Mouse (Mus musculus) cerebellum, adult 11-12 months (tissue): ENCODE results near the gene Eif4b.

Experiments
- DNase-seq: peaks from one replicate; pipeline ENCODE4 v3.0.0; 2022

Gene Eif4b

DNA sequence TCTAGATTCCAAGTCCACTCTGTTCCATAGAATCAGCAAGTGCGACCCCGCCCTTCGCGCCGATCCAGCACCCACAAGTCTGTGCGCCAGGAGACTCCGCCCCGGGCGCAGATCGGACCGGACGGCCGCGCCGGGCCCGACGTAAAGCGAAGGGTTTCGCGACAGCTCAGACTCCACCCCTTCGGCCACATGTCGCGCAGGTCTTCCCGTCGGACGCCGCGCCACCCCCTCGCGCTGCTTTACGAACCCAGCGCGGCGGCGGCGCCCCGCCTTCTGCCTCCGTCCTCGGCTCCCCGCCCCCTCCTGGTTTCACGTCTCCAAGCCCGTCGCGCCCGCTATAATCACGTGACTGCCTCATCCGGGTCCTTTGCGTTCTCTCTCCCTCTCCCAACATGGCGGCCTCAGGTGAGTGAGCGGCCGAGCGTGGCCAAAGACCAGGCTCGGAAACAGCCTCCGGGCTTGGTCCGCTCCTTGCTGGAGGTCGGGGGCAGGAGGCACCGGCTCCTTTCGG lies at the start of gene Eif4b:
TSS of gene Eif4b (plus strand) at position 215 of the 511 bp plus-strand sequence.
- DNase-seq = peak; percentile 99

DNA sequence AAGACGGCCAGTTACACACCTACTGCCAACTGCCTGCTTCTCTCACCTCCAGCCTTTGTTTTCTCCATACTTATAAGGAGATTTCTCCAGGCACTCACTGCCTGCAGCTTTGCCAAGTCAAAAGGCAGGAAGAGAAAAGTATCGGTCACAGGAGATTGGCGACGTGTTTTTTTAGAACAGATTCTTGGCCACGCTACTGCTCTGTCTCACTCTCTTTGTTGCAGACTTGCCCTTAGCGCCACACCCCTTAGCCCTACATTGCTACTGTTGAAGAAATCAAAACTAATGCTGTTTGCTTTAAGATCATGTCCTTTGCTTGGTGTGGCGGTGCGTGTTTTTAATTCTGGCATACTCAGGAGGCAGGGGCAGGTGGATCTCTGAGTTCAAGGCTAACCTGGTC lies 49.7 kb upstream of the Eif4b start:
- no peak for DNase-seq

- no peak for DNase-seq
Measured at GRCm38 (mm10) chr15:102025136-102025872, 48.3 kb upstream of the Eif4b start.

- no peak for DNase-seq
Measured at GRCm38 (mm10) chr15:102026430-102026829, 47.1 kb upstream of the Eif4b start.

GRCm38 (mm10) chr15:102028040-102028439 lies 45.5 kb upstream of the Eif4b start, which contains the start of gene Krt18:
Gene Krt18, plus strand, starts transcription at chr15:102028180.
- no peak for DNase-seq

GRCm38 (mm10) chr15:102034121-102035053 lies 39.2 kb upstream of the Eif4b start:
- no peak for DNase-seq

GRCm38 (mm10) chr15:102040277-102040676 lies 33.3 kb upstream of the Eif4b start:
- no peak for DNase-seq

DNA sequence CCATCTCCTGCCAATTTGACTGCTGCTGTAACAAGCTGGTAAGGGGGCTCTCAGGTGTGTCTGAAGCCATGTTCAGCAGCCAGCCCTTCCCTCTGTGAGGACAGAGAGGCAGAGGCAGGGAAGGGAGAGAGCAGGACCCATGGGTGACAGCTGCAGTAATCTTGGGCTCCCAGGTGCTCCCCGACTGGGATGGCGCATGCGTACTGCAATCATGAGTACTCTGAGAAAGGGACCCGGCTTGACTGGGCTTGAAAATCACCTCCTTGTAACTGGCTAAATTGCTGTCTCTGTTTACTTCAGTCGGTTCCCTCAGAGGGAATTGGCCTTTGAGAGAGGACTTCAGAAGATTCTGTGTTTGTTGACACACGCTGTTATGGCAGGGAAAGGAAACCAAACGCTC lies 31.6 kb upstream of the Eif4b start:
- DNase-seq = no peak

DNA sequence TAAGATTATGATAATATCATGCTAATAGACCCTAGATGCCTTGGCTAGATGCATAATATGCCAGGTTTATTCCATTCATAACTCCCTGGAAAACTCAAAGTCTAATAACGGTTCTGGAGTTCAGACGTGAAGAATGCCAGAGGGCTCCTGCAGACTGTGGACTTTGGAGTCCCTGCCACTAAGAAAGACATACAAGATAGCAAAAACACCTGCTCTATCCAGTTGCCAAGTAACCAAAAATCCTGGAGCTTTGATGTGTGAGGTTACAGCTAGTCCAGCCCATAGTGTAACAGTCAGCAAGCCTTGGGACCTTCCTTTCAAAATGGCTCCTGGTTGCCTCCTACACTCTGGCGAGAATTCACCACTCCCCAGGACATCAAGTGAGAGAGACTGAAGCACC lies 28.8 kb upstream of the Eif4b start:
- no peak for DNase-seq

GRCm38 (mm10) chr15:102045691-102046090 lies 27.9 kb upstream of the Eif4b start:
- DNase-seq = no peak

GRCm38 (mm10) chr15:102048006-102048405 lies 25.6 kb upstream of the Eif4b start:
- no peak for DNase-seq

DNA sequence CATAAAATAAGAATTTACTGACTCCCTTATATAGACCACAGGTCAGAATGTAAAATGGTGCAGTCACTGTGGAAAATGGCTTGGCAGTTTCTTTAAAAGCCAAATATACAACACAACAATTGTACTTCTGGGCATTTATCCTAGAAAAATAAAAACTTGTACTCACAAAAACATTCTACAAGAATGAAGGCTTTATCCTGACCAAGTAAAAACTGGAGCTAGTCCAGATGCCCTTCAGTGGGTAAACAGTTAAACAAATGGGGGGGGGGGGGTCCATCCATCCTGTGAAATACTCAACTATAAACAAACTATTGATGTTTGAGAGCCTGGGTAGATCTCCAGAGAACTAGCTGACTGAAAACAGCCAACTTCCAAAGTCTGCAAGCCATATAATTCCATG lies 23.7 kb upstream of the Eif4b start:
- DNase-seq = no peak

- DNase-seq = peak; percentile 24
Measured at GRCm38 (mm10) chr15:102051920-102052683, 21.5 kb upstream of the Eif4b start.

GRCm38 (mm10) chr15:102056495-102057174 lies 16.9 kb upstream of the Eif4b start:
- DNase-seq = no peak

GRCm38 (mm10) chr15:102065661-102066325 lies 7.8 kb upstream of the Eif4b start:
- DNase-seq = peak; percentile 86

DNA sequence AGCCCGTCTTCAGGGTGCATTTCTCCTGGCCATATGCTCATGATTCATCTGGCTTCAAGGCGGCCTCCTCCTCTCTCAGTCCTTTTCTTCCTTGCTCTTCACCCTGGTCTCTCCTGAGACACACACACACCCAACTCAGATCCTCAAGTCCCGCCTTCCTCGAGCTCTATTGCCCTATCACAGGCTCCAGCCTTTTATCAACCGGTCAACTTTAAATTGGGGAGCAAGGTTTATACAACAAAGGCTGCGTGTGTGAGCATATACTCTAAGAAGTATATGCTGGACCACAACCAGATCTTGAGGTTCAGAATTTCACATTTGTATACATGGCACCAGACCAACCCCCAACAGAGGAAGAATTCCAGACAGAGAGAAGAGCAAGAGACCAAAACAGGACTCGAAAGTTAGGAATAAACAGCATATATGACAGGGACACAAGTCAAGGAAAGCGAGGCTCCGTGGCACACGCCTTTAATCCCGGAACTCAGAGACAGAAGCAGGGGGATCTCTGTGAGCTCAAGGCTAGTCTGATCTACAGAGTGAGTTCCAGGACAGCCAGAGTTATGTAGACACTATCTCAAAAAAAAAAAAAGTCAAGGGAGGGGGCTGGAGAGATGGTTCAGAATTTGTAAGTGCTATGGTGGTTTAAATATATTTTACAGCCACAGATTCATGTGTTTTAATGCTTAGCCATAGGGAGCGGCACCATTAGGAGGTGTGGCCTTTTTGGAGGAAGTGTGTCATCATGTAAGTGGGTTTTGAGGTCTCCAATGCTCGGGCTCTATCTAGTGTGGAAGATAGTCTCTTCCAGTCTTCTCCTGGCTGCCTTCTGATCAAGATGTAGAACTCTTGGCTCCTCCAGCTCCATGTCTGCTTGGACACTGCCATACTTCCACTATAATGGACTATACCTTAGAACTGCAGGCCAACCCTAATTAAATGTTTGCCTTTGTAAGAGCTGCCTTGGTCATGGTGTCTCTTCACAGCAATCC lies 2.8 kb upstream of the Eif4b start:
- no peak for DNase-seq

DNA sequence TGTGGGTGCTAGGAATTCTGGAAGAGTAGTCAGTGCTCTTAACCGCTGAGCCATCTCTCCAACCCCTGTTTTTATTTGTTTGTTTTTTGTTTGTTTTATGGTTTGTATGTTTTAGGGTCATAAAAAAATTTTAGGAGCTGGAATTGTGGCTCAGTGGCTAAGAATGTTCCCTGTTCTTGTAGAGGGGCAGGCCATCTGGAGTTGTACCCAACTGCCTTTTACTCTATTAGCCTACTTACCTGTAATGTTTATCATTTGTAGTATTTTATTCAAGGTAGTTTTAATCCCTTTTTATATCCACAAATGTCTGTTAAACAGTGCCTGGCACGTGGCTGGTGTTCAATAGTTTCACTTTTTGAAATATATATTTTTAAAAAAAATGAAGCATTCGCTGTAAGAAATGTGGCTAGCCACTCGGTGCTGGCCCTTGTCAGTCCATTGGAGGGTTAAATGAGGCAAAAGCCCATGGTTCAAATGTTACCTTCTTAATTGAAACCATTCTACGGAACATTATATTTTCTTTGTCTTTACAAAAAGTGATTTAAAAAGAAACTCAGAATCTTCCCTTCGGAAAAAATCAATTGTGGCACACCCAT lies 512 bp upstream of the Eif4b start:
- DNase-seq = no peak

DNA sequence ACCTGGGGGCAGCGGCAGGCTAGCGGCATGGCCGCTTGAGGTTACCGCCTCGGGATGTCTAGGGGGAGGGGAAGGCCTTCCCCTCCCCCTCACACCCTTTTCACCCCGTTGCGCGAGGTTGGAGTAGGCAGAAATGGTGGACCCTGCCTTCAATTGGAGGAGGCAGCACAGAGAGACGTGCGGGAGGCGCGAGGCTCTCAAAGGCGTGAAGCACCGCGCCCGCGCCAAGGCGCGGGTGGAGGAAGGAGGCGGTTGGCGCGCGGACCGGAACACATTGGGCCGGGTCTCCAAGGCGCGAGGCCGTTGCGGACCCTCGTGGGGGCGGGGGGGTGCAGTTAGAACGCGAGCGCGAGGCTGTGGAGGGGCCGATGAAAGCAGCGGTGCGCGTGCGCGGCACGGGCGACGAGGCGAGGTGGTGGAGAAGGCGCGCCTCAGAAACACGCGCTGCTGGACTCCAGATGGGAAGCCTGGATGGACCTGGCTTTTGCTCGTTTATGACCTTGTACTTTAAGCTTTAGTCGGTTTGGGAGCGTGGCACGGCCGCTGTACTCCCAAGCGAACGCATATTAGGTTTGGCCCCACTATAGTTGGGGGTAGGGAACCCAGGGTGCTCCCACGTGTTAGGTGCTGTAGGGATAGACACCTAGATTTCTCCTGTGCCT lies 628 bp downstream of the Eif4b start:
- DNase-seq = peak; percentile 79

GRCm38 (mm10) chr15:102074876-102075585 lies 1.5 kb downstream of the Eif4b start:
- no peak for DNase-seq
